Mouse (Mus musculus) gastrocnemius, postnatal 10 days (tissue): ENCODE data around the gene P2ry2. TPM values are rescaled to one million over a fixed set of nuclear protein-coding genes. Genes with fewer than 3 reads are reported as not detected.

Source experiments
- total RNA-seq, 2 experiments: library from RNA; stranded (reverse); gene quantifications; 2 replicates each; pipeline ENCODE4 v1.2.3; 2021

Gene P2ry2
- total RNA-seq, 2 experiments from 2014 or later: 56.5 to 57.9 TPM

Other genes with a start within 250 kb of the P2ry2 start
- gene Relt, start 149.4 kb downstream of the P2ry2 start, total RNA-seq: 10 to 100 TPM; 14.8 to 19.3 TPM
- 10 to 100 TPM; 29.6 to 35.5 TPM for gene Arhgef17, start 80.8 kb downstream of the P2ry2 start, total RNA-seq
- 1 to 10 TPM; 2.3 to 4.0 TPM for gene P2ry6, start 38.2 kb downstream of the P2ry2 start, total RNA-seq
- 10 to 100 TPM; 13.6 to 18.6 TPM for gene Fchsd2, start 80.0 kb upstream of the P2ry2 start, total RNA-seq